Mouse (Mus musculus) kidney, postnatal 0 days (tissue): ENCODE data around the gene Ascl4. TPM values are rescaled to one million over a fixed set of nuclear protein-coding genes. Genes with fewer than 3 reads are reported as not detected.

ENCODE experiments used
- ATAC-seq: fragments of 200-750 bp; cut with Nextera tagmentation; replicated peaks from 2 replicates; pipeline ENCODE4 v1.8.0; 2017; ENCODE audit warnings: low read depth, moderate number of reproducible peaks, moderate TSS enrichment, moderate library complexity; ENCODE audit not compliant: low FRiP score
- DNase-seq: peaks from one replicate; pipeline ENCODE4 v3.0.0-alpha.2; 2016; ENCODE audit warnings: low spot score
- H3K27ac ChIP-seq: fragments of 300-500 bp; sonication (generic); 2 replicates; pipeline ENCODE4 v1.5.1; 2014; ENCODE audit warnings: mild to moderate bottlenecking
- H3K27me3 ChIP-seq: fragments of 300-500 bp; sonication (generic); 2 replicates; pipeline ENCODE4 v1.6.1; 2014; ENCODE audit warnings: low read length, mixed read lengths; ENCODE audit not compliant: insufficient read depth
- H3K36me3 ChIP-seq: fragments of 300-500 bp; sonication (generic); 2 replicates; pipeline ENCODE4 v1.6.1; 2014; ENCODE audit warnings: low read length, mixed read lengths; ENCODE audit not compliant: insufficient read depth
- H3K4me1 ChIP-seq: fragments of 300-500 bp; sonication (generic); replicated peaks from 2 replicates; pipeline ENCODE4 v1.6.1; 2014; ENCODE audit warnings: antibody characterized with exemption, low read length, mixed read lengths; ENCODE audit not compliant: insufficient read depth
- H3K4me2 ChIP-seq: fragments of 300-500 bp; sonication (generic); 2 replicates; pipeline ENCODE4 v1.6.1; 2014; ENCODE audit warnings: mild to moderate bottlenecking, low read length, moderate library complexity, mixed read lengths
- H3K4me3 ChIP-seq: fragments of 300-500 bp; sonication (generic); replicated peaks from 2 replicates; pipeline ENCODE4 v1.5.1; 2014; ENCODE audit warnings: low read depth, low read length
- H3K9ac ChIP-seq: fragments of 300-500 bp; sonication (generic); 2 replicates; pipeline ENCODE4 v1.6.1; 2014; ENCODE audit warnings: low read depth, low read length
- H3K9me3 ChIP-seq: fragments of 300-500 bp; sonication (generic); replicated peaks from 2 replicates; pipeline ENCODE4 v1.6.1; 2016; ENCODE audit warnings: low read length, inconsistent platforms, mixed read lengths
- CTCF ChIP-seq: IDR thresholded peaks from 2 replicates; pipeline ENCODE4 v1.5.1; 2016; ENCODE audit warnings: antibody characterized with exemption, low read depth, mild to moderate bottlenecking, moderate library complexity
- WGBS: fragments of 180-500 bp; shearing (Covaris S2); extraction: QIAGEN DNeasy Blood & Tissue Kit; methylation state at CpG from one replicate; pipeline ENCODE4 v1.1.7; 2014; 5-methylcytosine and 5-hydroxymethylcytosine counted together
- polyA plus RNA-seq: library from polyadenylated mRNA; unstranded; fragments of >200 nt; fragmentation: Nextera tagmentation; extraction: Ambion mirVana; gene quantifications from 2 replicates; pipeline ENCODE4 v1.2.1, GENCODE M21; 2015

Gene Ascl4
- polyA plus RNA-seq, 1 experiment from 2014 or later: 1.7 TPM

DNA sequence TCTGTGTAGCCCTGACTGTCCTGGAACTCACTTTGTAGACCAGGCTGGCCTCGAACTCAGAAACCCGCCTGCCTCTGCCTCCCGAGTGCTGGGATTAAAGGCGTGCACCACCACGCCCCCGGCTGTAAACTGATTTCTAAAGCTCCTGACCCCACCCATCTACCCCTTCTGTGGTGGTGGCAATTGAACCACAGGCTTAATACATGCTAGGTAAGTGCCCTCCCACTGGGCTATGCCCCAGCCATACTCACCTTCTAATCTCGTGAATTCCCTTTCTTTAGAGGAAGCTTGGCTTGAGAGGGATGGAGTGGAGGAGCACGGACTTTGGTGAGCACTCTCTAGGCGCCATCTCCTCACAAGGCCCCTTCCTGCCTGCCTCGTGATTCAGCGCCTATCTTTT lies 2.5 kb downstream of the Ascl4 start:
- no peak overlapping the region for H3K27ac ChIP-seq
- no peaks in the 10 kb centered on the region for H3K9me3 ChIP-seq
- WGBS: 93% methylated on average over 11 of the region's 11 CpGs
- no peaks in the 10 kb centered on the region for H3K27me3 ChIP-seq
- ATAC-seq (no peak), DNase-seq (no peak)
- H3K4me3 ChIP-seq: no peak overlapping the region
- H3K36me3 ChIP-seq: no peaks in the 10 kb centered on the region
- no peak for TF ChIP-seq CTCF
- H3K9ac ChIP-seq: no peak overlapping the region
- H3K4me1 ChIP-seq: no peaks in the 10 kb centered on the region; the same call in 1 of the 2 replicates
- H3K4me2 ChIP-seq: no peak overlapping the region

DNA sequence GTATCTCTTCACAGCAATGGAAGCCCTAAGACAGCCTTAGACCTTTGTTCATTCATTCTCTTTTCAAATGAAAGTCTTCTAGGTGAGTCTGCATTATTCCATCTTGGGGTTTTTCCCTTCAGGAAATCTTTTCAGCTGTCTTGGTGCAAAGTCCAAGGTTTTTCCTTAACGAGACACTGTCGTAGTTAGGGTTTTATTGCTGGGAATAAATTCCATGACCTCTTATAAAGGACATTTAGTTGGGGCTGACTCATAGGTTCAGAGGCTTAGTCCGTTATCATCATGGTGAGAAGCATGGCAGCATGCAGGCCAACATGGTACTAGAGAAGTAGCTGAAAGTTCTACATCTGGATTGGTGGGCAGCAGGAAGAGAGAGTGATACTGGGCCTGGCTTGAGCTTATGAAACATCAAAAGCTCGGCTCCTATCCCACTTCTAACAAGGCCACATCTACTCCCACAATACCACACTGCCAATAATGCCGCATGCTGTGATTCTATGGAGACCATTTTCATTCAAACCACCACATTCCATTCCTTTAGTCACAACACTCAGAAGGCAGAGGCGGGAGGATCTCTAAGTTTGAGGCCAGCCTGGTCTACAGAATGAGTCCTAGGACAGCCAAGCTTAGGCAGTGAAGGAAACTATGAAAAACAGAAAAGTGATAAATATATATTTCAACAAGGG lies 8.9 kb downstream of the Ascl4 start:
- no peak overlapping the region for H3K4me2 ChIP-seq
- no peak overlapping the region for H3K9ac ChIP-seq
- no peaks in the 10 kb centered on the region for H3K4me1 ChIP-seq
- WGBS: 96% methylated on average over 6 of the region's 6 CpGs
- no peaks in the 10 kb centered on the region for H3K27me3 ChIP-seq
- H3K4me3 ChIP-seq: no peak overlapping the region
- peaks cover 37% of the 10 kb centered on the region for H3K36me3 ChIP-seq
- no peak overlapping the region for H3K27ac ChIP-seq
- no peak for TF ChIP-seq CTCF
- no peak for ATAC-seq
- no peaks in the 10 kb centered on the region for H3K9me3 ChIP-seq
- DNase-seq: no peak

DNA sequence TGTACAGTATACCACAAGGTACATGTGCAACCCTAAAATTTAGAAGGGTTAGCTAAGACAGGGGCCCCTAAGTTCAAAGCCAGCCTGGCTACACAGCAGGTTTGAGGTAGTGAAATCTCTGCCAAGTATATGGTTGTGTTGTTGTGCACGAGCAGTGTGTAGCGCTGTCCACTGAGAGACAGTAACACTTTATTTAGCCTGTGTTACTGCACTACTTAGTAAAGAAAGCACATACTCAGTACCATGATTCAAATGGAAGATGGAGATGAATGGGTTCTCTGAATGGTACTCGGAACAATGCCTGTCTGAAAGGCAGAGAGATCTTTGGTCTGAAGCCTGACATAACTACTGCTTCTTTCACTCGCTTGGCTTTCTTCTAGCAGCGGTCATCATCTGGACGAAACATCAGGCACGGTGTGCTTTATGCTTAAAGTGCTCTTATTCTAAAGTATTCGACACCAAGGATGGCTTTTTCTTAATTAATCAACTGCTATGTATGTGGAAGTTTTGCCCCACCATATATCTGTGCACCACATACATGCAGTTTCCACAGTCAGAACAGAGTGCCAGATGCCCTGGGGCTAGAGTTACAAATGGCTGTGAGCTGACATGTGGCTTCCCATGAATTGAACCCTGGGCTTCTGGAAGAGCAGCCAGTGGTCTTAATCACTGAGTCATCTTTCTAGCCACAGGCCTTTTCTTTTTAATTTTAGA lies 21.2 kb downstream of the Ascl4 start:
- H3K4me2 ChIP-seq: no peak overlapping the region
- peaks cover 68% of the 10 kb centered on the region for H3K36me3 ChIP-seq
- ATAC-seq: no peak
- no peaks in the 10 kb centered on the region for H3K27me3 ChIP-seq
- no peak overlapping the region for H3K4me3 ChIP-seq
- H3K9me3 ChIP-seq: no peaks in the 10 kb centered on the region
- H3K27ac ChIP-seq: no peak overlapping the region
- 97% methylated on average over 8 of the region's 8 CpGs for whole genome bisulfite sequencing
- no peak overlapping the region for H3K9ac ChIP-seq
- H3K4me1 ChIP-seq: no peaks in the 10 kb centered on the region
- TF ChIP-seq CTCF: no peak
- no peak for DNase-seq

DNA sequence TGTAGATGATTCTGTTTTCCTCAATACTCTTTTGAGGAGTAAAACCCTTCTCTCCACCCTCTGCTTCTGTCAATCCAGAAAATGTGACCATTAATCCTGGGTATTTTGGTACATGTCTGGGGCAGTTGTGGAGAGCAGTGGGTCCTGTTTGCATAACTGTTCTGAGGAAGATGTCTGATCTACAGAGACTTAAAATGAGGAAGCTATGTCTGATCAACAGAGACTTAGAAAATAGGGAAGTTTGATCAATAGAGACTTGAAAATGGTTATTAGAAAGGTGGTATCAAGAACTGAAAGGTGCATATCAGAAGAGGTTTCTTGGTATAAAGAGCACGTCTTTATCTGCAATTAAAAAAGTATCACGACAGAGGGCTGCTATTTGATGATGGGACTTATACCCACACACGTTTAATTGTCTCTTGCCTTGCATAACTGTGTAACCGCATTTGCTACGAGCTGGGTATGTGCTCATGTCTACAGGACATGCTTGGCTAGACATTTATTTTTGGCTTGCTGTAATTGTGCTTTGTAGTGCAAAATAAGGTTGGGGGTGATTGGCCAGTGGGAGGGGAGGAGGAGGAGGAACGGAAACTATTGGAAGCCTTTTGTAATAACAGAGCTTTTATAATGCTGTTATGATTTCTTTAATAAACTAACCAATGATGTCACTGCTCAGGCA lies 24.4 kb downstream of the Ascl4 start:
- no peak for DNase-seq
- H3K36me3 ChIP-seq: peaks cover 50% of the 10 kb centered on the region
- no peak for ATAC-seq

DNA sequence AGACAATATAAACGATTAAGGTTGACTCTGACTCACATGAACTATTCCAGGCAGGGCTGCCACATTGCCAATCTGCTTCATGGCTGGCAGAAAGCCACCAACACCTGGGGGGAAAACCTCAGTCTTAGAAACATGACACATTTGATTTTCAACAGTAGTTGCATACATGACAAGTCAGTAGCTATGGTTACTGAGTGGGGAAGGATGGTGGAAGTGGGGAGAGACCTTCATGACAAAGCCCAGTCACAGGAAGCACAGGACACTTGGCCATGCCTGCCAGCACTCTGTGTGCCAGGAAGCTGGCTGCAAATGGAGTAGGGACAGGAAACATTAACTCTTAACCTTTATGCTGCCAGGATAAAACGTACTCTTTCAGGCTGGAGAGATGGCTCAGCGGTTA lies 25.9 kb downstream of the Ascl4 start:
- TF ChIP-seq CTCF: no peak
- no peaks in the 10 kb centered on the region for H3K9me3 ChIP-seq
- no peaks in the 10 kb centered on the region for H3K4me1 ChIP-seq
- 53% methylated on average over 3 of the region's 3 CpGs for WGBS
- no peak overlapping the region for H3K4me2 ChIP-seq
- no peaks in the 10 kb centered on the region for H3K27me3 ChIP-seq
- H3K27ac ChIP-seq: no peak overlapping the region
- H3K36me3 ChIP-seq: peaks cover 40% of the 10 kb centered on the region
- no peak overlapping the region for H3K9ac ChIP-seq
- DNase-seq (no peak), ATAC-seq (no peak)
- no peak overlapping the region for H3K4me3 ChIP-seq

More for the DNA sequence above, 24.4 kb downstream of the Ascl4 start:
- H3K4me1 ChIP-seq: no peaks in the 10 kb centered on the region
- H3K27ac ChIP-seq: no peak overlapping the region
- H3K9me3 ChIP-seq: no peaks in the 10 kb centered on the region
- no peak overlapping the region for H3K9ac ChIP-seq
- WGBS: 68% methylated on average over 6 of the region's 6 CpGs
- H3K4me2 ChIP-seq: no peak overlapping the region
- no peak for TF ChIP-seq CTCF
- H3K27me3 ChIP-seq: no peaks in the 10 kb centered on the region
- no peak overlapping the region for H3K4me3 ChIP-seq

DNA sequence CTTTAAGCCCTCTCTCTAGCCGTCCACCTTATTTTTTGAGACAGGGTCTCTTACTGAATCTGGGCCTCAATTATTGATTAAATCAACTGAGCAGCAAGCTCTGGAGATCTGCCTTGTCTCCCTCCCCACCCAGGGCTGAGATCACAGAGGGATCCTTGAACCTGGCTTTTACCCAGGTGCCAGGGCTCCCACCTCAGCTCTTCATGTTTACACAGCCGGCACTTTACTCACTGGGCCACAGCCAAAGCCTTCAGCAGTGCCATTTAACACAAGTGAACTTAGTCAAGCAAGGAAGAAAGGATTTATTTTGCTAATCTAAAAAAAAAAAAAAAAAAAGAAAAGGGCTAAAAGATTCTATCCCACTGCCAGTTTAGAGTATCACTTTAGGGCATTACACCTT lies 26.9 kb downstream of the Ascl4 start:
- WGBS: 60% methylated on average over 2 of the region's 2 CpGs

More for the DNA sequence above, 26.9 kb downstream of the Ascl4 start:
- DNase-seq (no peak), ATAC-seq (no peak)
- Histone ChIP-seq H3K9me3 (no peaks in the 10 kb centered on the region), H3K4me1 (no peaks in the 10 kb centered on the region), H3K27me3 (no peaks in the 10 kb centered on the region), H3K9ac (no peak overlapping the region), H3K4me3 (no peak overlapping the region), H3K36me3 (0 out of 2 replicates have a peak, but pooled peaks cover 29% of the 10 kb centered on the region), H3K27ac (no peak overlapping the region), H3K4me2 (no peak overlapping the region)
- TF ChIP-seq CTCF: no peak
